Mouse (Mus musculus) thymus, postnatal 10 days (tissue): ENCODE measurements at regions not wholly inside any gene's neighbourhood (a gene's known extent, or its start where the extent isn't known, plus 50 kb on each side); places are given as distances from the start of the nearest gene placed in this dataset.

Experiments
- DNase-seq, 2 experiments: peaks; one replicate each; pipeline ENCODE4 v3.0.0; 2021; ENCODE audit warnings: low spot score in 2 of 2

- no peak for DNase-seq
Observed at GRCm38 (mm10) chr13:48717036-48717435, 54.2 kb downstream of the Barx1 start.

DNA sequence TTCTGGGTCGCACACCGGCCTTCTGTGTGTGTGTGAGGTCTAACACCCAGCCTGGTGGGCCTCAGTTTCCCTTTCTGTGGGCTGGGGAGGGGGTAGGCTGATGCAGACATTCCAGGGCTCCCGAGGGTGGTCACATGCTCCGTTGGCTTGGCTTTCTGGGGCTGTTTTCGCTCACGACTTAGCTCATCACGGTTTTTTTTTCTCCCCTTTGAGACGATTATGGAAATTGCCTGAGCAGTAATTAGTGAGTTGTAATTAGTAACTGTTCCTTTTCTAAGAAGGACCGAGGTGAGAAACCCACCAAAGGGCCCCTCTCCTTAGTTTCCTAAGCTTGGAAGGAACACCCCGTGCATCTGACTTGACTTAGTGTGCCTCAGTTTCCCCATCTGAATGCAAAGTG is 54.7 kb downstream of the Barx1 start:
- DNase-seq, result no peak

DNA sequence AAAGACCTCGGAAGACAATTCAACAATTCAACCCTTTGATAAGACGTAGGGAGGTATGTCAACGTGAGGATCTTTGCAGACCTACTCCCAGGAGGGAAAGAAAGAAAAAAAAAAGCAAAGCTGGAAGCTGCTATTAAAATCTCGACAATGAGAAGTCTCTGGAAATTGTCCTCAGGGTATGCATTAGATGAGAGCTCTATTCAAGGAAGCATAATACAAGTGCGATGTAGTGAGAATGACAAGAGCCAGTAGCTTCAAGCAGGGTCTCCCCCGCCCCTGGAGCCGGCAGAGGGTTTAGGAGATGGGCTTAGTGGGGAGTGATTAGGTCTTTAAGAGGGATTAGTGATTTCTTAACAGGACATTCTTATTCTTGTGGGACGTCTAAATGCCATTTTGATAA is 60.9 kb downstream of the Barx1 start:
- DNase-seq, result no peak

GRCm38 (mm10) chr13:48726430-48726829 is 63.6 kb downstream of the Barx1 start:
- DNase-seq, result no peak

GRCm38 (mm10) chr13:48731046-48731996 is 68.5 kb downstream of the Barx1 start:
- peak in 1 of 2 experiments; percentile 12 for DNase-seq

DNA sequence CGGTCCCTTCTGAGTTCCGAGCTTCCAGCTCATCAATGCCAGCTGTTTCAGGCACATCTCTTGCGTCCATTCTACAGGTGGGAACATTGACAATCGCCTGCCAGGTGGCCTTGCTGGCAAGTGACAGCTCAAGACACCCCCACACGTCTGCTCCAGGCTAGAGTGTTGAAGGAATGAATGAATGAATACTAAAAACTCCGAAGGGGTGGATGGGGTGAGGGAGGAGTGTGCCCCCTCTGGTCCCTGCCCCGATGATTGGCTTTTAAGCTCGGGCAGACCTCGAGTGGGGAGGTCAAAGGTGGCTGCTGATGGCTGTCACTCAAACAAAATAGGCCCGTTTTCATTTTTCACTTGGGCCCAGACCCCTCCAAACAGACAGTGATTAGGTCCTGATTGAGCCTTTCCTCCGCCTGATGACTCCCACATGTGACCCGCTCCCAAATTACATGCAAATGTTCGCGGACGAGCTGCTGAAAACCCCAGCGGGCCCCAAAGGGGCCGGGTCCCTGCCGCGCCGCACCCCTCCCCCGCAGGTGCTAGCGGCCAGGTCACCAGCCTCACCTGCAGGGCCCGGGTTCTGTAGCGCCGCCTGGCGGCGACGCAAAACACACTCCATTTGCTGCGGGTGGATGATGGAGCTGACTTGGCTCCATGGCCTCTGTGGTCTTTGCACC is 69.5 kb downstream of the Barx1 start:
- peak; percentile 6 to 60 for DNase-seq

- no peak for DNase-seq
Observed at GRCm38 (mm10) chr13:48734985-48735384, 72.2 kb downstream of the Barx1 start.

- no peak for DNase-seq
Observed at GRCm38 (mm10) chr13:48745566-48745965, 82.8 kb downstream of the Barx1 start.

GRCm38 (mm10) chr13:48746301-48746700 is 83.5 kb downstream of the Barx1 start:
- no peak for DNase-seq
